Mouse (Mus musculus) neutrophil, adult 5-6 weeks (primary cell): ENCODE results near the gene Plxna4. TPM values are rescaled to one million over a fixed set of nuclear protein-coding genes. Genes with fewer than 3 reads are reported as not detected.
"Not testable (repeated sequence)": the region's sequence is repeated elsewhere in the genome, so short reads cannot be mapped to it uniquely, and the experiment has no call there.

ENCODE experiments used
- ATAC-seq: fragments of 151-379, 151-347 bp; 2 replicates; pipeline ENCODE4 v1.8.0; 2017; ENCODE audit warnings: mild to moderate bottlenecking, moderate TSS enrichment; ENCODE audit not compliant: insufficient number of reproducible peaks, poor library complexity, low FRiP score, severe bottlenecking; ENCODE audit errors: extremely low read depth
- total RNA-seq: library from RNA; stranded (forward); fragments of 200-1000 nt; gene quantifications from 2 replicates; pipeline ENCODE4 v1.2.3, GENCODE M21; 2017

Plxna4 gene
- total RNA-seq, 1 experiment from 2014 or later: 0.81 TPM

- ATAC-seq: no peak
Measured at GRCm38 (mm10) chr6:32569919-32570318, 18.1 kb downstream of the Plxna4 start.

- no peak for ATAC-seq
Measured at GRCm38 (mm10) chr6:32546915-32547314, 41.1 kb downstream of the Plxna4 start.

DNA sequence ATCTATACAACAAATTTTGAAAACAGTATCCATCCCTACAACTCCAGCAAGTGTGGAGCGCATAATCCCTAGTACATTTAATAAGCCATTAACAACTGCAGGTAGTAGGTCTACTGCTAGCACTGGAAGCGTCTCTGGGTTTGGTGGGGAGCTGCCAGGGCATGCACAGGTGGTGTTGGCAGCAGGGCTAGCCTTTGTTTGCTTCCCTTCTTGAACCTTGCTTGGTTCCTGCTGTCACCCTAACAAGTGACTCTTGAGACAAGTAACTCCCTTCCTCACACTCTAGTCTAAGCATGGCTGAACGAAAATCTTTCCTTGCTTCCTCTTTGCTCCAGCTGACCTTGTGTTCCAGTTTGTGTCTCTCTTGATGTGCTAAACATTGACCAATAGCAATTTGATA lies 44.0 kb downstream of the Plxna4 start:
- ATAC-seq: no peak

DNA sequence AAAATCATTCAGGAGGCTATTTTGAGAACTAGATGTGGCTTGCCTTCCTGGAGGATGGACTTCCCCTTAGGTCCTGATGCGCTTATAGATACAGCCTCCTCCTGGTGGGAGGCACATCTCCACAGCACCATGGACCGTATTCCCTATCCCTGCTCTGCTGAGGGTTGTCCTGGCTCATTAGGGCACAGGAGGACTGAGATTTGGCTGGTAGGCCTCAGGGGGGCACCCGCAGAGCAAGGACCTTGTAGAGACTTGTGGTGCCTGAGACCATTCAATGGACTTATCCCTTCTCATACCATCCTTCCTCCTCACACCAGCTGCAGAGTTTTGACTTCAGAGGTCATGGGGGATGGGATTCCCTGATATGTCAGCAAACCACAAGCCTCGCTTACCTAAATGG lies 47.8 kb downstream of the Plxna4 start:
- no peak for ATAC-seq

GRCm38 (mm10) chr6:32533962-32534740 lies 53.8 kb downstream of the Plxna4 start:
- ATAC-seq: no peak

GRCm38 (mm10) chr6:32528081-32528570 lies 59.9 kb downstream of the Plxna4 start:
- no peak for ATAC-seq

DNA sequence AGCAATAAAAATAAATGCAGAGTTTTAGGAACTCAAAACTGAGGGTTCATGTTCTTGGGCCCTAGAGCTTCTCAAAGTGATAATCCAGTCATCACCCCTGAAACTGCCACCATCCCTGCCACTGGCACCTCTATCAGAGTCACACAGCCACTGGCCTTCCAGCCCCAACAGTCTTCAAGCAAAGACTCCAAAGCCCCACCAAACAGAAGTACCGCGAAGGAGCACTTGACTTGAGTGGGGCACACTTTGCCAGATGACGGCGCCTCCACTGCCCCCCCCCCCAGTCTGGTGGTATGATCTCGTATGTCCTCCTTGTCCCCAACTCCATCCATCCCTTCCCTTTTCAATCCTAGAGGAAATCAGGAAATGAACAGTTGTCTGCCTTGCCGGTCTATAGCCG lies 60.5 kb downstream of the Plxna4 start:
- no peak for ATAC-seq

GRCm38 (mm10) chr6:32526762-32527161 lies 61.2 kb downstream of the Plxna4 start:
- no peak for ATAC-seq

- ATAC-seq: no peak
Measured at GRCm38 (mm10) chr6:32520097-32520496, 67.9 kb downstream of the Plxna4 start.

- ATAC-seq: no peak
Measured at GRCm38 (mm10) chr6:32518617-32519016, 69.4 kb downstream of the Plxna4 start.

DNA sequence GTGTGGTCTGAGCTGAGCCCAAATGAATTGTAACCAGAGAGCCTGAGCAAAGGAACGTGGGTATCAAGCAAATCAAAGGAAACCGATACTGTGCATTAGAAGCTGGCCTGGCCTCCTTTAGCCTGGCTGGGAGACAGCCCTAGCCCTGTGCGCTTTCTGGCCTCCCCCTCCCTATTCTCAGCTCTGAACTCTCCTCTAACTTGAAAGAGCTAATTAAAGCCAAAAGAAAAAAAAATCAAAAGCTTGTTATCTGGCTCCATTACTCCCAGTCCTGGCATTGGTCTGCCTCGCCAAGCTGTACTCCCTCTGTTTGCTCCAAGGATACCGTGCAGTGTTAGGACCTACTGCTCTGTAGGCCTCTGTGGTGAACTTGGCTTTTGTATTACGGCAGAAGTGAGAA lies 73.9 kb downstream of the Plxna4 start:
- ATAC-seq: no peak

DNA sequence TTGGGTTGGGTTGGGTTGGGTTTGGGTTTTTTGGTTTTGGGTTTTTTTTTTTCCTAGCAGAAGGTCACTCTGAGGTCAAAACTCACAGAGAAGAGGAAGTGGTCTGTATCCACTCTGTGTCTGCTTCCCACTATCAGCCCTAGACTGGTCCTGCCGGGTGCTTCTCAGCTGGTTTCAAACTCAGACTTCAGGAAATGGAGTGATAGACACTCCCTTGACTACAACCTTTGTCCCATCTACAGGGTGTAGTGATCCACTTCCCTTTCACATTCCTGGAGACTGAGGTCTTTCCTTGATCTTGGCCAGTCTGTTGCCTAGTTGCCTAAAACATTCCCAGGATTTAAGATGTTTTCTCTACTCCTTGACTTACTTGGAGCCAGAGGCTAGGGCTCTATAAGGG lies 76.0 kb downstream of the Plxna4 start:
- ATAC-seq: no peak

DNA sequence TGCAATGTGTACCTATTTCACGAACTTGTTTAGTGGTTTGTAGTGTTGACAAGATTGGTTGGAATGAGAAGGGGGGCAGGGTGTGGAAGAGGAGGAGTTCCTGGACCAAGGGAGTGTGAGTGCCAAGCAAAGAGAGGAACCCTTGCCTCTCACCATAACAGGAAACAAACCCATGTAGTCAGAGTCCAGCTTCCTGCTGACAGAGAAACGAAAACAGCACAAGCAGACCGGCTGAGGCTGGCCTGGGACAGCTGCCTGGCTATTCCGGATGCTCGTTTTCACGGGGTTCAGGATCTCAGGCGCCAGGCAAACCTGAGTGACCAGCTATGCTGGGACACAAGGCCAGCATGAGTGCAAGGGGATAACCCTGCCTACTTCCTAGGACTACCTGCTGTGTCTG lies 77.1 kb downstream of the Plxna4 start:
- ATAC-seq: no peak

- ATAC-seq: no peak
Measured at GRCm38 (mm10) chr6:32510491-32510890, 77.5 kb downstream of the Plxna4 start.

DNA sequence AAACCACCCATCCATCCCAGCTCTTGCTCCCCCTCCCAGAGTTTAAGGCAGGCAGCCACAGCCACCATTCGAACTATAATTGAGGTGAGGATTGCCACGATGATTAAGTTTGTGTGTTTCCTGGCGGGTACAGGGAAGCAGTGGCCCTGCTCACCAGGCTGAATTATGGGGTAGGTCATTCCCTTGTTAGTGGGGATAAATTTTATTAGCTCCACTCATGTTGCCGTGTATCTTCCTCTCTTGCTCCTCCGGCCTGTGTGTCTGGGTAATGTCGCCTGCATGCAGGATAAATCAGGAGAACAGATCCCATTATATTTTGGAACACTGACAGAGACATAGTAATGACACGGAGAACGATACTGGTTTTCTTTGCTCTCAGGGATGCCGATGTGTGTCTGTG lies 78.9 kb downstream of the Plxna4 start:
- ATAC-seq: no peak

- ATAC-seq: no peak
Measured at GRCm38 (mm10) chr6:32504963-32505362, 83.0 kb downstream of the Plxna4 start.

DNA sequence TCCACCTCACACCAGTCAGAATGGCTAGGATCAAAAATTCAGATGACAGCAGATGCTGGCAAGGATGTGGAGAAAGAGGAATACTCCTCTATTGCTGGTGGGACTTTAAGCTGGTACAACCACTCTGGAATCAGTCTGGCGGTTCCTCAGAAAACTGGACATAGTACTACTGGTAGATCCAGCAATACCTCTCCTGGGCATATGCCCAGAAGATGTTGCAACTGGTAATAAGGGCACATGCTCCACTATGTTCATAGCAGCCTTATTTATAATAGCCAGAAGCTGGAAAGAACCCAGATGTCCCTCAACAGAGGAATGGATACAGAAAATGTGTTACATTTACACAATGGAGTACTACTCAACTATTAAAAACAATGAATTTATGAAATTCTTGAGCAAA lies 86.8 kb downstream of the Plxna4 start:
- ATAC-seq: not testable (repeated sequence)

DNA sequence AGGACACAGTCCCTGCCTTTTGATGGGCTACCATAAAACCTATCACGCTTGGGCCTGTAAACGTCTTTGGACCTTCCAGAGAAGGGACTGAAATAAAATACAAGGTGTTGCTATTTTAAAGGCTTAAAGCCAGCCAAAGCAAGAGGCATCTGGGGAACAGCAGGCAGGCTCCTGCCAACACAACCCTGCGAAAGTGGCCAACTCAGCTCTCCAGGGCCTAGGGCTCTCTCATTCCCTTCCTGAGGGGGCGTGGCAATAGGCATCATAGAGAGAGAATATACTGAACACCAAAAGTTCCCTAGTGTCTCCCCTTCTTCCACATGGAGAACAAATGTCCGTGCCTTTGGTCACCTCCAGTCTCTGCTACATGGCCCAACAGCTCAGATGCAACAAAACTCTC lies 89.9 kb downstream of the Plxna4 start:
- no peak for ATAC-seq

- no peak for ATAC-seq
Measured at GRCm38 (mm10) chr6:32496109-32496508, 91.9 kb downstream of the Plxna4 start.

GRCm38 (mm10) chr6:32495532-32495931 lies 92.5 kb downstream of the Plxna4 start:
- ATAC-seq: no peak

DNA sequence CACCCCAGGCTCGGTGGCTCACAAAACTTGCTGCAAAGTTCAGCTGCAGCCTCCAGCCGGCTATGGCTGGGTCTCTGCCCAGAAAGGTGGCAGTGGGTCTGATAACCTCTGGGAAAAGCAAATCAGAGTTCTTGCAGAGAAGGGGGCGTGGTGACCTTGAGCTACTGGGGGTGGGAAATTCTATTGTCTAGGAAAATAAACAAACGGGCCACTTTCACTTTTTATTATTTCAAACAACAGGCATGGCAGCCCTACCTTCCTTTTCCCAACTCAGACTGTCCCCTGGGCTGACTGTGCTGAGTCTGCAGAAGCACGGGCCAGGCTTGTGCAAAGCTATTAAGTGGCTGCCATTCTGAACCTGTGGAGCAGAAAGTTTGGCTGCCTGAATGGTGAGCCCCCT lies 94.4 kb downstream of the Plxna4 start:
- no peak for ATAC-seq
